Mouse (Mus musculus) forebrain, embryonic 14.5 days (tissue): Measurements from ENCODE around the gene Dazap1. TPM values are rescaled to one million over a fixed set of nuclear protein-coding genes. Genes with fewer than 3 reads are reported as not detected.
A peak's percentile ranks its signal among the peaks of the same experiment; 100 is the strongest.

Experiments
- ATAC-seq: fragments of 200-750 bp; cut with Nextera tagmentation; 2 replicates; pipeline ENCODE4 v1.8.0; 2017; ENCODE audit warnings: mild to moderate bottlenecking, moderate library complexity
- DNase-seq: peaks from one replicate; pipeline ENCODE4 v3.0.0-alpha.2; 2015; ENCODE audit warnings: low spot score
- H3K27ac ChIP-seq: fragments of 300-500 bp; sonication (generic); 2 replicates; pipeline ENCODE4 v1.5.1; 2014; ENCODE audit warnings: low read depth, mild to moderate bottlenecking, control low read depth, low read length, moderate library complexity
- H3K27me3 ChIP-seq: fragments of 300-500 bp; sonication (generic); replicated peaks from 2 replicates; pipeline ENCODE4 v1.6.1; 2014; ENCODE audit warnings: low read length, control low read depth, mixed read lengths; ENCODE audit not compliant: control insufficient read depth, insufficient read depth
- H3K36me3 ChIP-seq: fragments of 300-500 bp; sonication (generic); 2 replicates; pipeline ENCODE4 v1.6.1; 2014; ENCODE audit warnings: low read length, control low read depth; ENCODE audit not compliant: control insufficient read depth, insufficient read depth
- H3K4me1 ChIP-seq: fragments of 300-500 bp; sonication (generic); 2 replicates; pipeline ENCODE4 v1.6.1; 2014; ENCODE audit warnings: antibody characterized with exemption, low read length, control low read depth; ENCODE audit not compliant: control insufficient read depth, insufficient read depth
- H3K4me2 ChIP-seq: fragments of 300-500 bp; sonication (generic); 2 replicates; pipeline ENCODE4 v1.6.1; 2014; ENCODE audit warnings: mild to moderate bottlenecking, control low read depth, low read length
- H3K4me3 ChIP-seq: fragments of 300-500 bp; sonication (generic); 2 replicates; pipeline ENCODE4 v1.5.1; 2014; ENCODE audit warnings: low read depth, low read length, control low read depth
- H3K9ac ChIP-seq: fragments of 300-500 bp; sonication (generic); 2 replicates; pipeline ENCODE4 v1.6.1; 2014; ENCODE audit warnings: mild to moderate bottlenecking, low read length, control low read depth, moderate library complexity
- H3K9me3 ChIP-seq: fragments of 300-500 bp; sonication (generic); replicated peaks from 2 replicates; pipeline ENCODE4 v1.6.1; 2016; ENCODE audit warnings: low read length, control low read depth, mixed read lengths; ENCODE audit not compliant: control insufficient read depth
- WGBS: fragments of 180-500 bp; shearing (Covaris S2); extraction: QIAGEN DNeasy Blood & Tissue Kit; methylation state at CpG from one replicate; pipeline ENCODE4 v1.1.7; 2014; 5-methylcytosine and 5-hydroxymethylcytosine counted together
- polyA plus RNA-seq: library from polyadenylated mRNA; unstranded; fragments of >200 nt; fragmentation: Nextera tagmentation; extraction: Ambion mirVana; gene quantifications from 2 replicates; pipeline ENCODE4 v1.2.1, GENCODE M21; 2014

The Dazap1 gene
- polyA plus RNA-seq, 1 experiment from 2014 or later, result 46.0 TPM

- WGBS, result 94% methylated on average over 26 of the region's 26 CpGs
- ATAC-seq, result no peak
Observed at GRCm38 (mm10) chr10:80254331-80255297, 6.7 kb upstream of the Dazap1 start.

GRCm38 (mm10) chr10:80255881-80256535, 5.3 kb upstream of the Dazap1 start:
- DNase-seq (no peak), ATAC-seq (no peak)
- Histone ChIP-seq H3K4me1 (peaks cover 14% of the 10 kb centered on the region), H3K9ac (no peak overlapping the region), H3K36me3 (peaks cover 66% of the 10 kb centered on the region), H3K27me3 (no peaks in the 10 kb centered on the region), H3K9me3 (no peaks in the 10 kb centered on the region), H3K4me3 (no peak overlapping the region), H3K27ac (no peak overlapping the region), H3K4me2 (no peak overlapping the region)
- 86% methylated on average over 5 of the region's 5 CpGs for WGBS

More at GRCm38 (mm10) chr10:80254331-80255297, 6.7 kb upstream of the Dazap1 start:
- H3K27ac ChIP-seq, result no peak overlapping the region
- peaks cover 66% of the 10 kb centered on the region for H3K36me3 ChIP-seq
- no peak overlapping the region for H3K4me3 ChIP-seq
- H3K9ac ChIP-seq, result no peak overlapping the region
- H3K4me2 ChIP-seq, result no peak overlapping the region
- no peak for DNase-seq
- H3K27me3 ChIP-seq, result no peaks in the 10 kb centered on the region
- H3K4me1 ChIP-seq, result peaks cover 8% of the 10 kb centered on the region
- H3K9me3 ChIP-seq, result no peaks in the 10 kb centered on the region

GRCm38 (mm10) chr10:80257936-80258335, 3.4 kb upstream of the Dazap1 start:
- Histone ChIP-seq H3K27ac (no peak overlapping the region), H3K4me3 (no peak overlapping the region), H3K9me3 (no peaks in the 10 kb centered on the region), H3K27me3 (no peaks in the 10 kb centered on the region), H3K36me3 (peaks cover 61% of the 10 kb centered on the region), H3K4me1 (peaks cover 22% of the 10 kb centered on the region), H3K4me2 (no peak overlapping the region), H3K9ac (no peak overlapping the region)
- 80% methylated on average over 2 of the region's 2 CpGs for WGBS
- DNase-seq, result no peak
- no peak for ATAC-seq

- peaks cover 22% of the 10 kb centered on the region for H3K4me1 ChIP-seq
- no peak for DNase-seq
- H3K9me3 ChIP-seq, result no peaks in the 10 kb centered on the region
- no peaks in the 10 kb centered on the region for H3K27me3 ChIP-seq
- H3K36me3 ChIP-seq, result peaks cover 52% of the 10 kb centered on the region
- no peak overlapping the region for H3K9ac ChIP-seq
- H3K4me3 ChIP-seq, result no peak overlapping the region
- 90% methylated on average over 14 of the region's 14 CpGs for WGBS
- ATAC-seq, result no peak
- no peak overlapping the region for H3K27ac ChIP-seq
- no peak overlapping the region for H3K4me2 ChIP-seq
Observed at GRCm38 (mm10) chr10:80258752-80259462, 2.4 kb upstream of the Dazap1 start.

DNA sequence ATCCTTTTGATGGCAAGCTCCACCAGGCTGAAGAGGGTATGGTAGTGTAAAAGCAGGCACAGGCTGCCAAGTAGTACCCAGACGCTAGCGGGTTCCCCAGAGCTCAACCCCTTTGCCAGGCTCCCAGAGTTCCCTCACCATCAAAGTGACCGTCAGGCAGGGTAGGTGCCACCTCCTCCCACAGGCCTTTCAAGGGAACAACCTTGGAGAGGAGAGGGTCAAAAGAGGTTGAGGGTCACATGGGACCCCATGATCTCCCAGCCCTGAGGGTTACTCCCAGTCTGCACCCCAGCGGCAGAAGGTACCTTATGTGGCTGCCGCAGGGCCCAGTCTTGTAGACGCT, 1.9 kb upstream of the Dazap1 start:
- WGBS, result 82% methylated on average over 6 of the region's 6 CpGs
- no peak for ATAC-seq
- peaks cover 47% of the 10 kb centered on the region for H3K36me3 ChIP-seq
- H3K27ac ChIP-seq, result no peak overlapping the region
- peaks cover 22% of the 10 kb centered on the region for H3K4me1 ChIP-seq
- no peaks in the 10 kb centered on the region for H3K9me3 ChIP-seq
- 0 out of 2 replicates have a peak overlapping the region, but pooled peaks have one; percentile 68 for H3K9ac ChIP-seq
- H3K4me3 ChIP-seq, result no peak overlapping the region
- DNase-seq, result no peak
- H3K4me2 ChIP-seq, result peak overlapping the region; percentile 76
- no peaks in the 10 kb centered on the region for H3K27me3 ChIP-seq

DNA sequence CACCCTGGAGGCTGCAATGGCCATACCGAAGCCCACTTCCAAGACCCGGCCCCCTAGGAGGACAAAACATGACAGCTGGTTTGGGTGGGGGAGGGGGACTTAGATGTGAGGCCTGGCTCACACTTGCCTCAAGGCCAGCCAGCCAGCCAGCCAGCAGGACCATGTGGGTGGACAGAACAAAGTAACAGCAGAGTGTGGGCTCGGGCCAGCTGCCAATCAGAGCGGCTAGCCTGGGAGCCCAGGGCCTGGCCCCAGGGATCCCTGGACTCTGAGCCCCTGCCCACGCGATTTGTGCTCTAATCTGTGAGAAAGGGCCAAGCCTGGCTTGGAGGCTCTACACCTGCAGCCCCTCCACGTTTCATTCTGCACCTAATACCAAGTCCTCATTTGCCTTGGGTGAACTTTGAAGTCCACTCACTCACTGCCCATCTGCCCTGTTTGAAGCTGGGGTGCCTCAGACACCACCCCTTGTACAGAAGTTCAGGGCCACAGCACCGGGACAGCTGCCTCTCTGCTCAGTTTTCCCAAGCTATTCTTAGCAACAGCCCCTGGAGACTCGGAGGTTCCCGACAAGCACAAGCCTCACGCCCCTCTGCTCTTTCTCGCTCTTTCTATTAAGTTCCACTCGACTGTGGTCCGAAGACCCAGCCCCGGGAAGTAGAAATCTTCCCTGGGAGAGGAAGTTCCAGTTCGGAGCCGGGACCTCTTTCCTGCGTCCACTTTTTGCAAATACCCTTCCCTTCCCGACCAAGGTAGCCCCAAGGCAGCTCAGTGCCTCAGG, 1.2 kb upstream of the Dazap1 start:
- no peaks in the 10 kb centered on the region for H3K9me3 ChIP-seq

GRCm38 (mm10) chr10:80261585-80261968, 291 bp downstream of the Dazap1 start:
- Histone ChIP-seq H3K27me3 (no peaks in the 10 kb centered on the region), H3K9ac (peak overlapping the region; percentile 56), H3K36me3 (peaks cover 25% of the 10 kb centered on the region), H3K4me1 (peaks cover 32% of the 10 kb centered on the region), H3K9me3 (no peaks in the 10 kb centered on the region), H3K27ac (peak overlapping the region; percentile 87), H3K4me2 (peak overlapping the region; percentile 76), H3K4me3 (peak overlapping the region; percentile 36)
- under 1% methylated on average over 14 of the region's 14 CpGs for WGBS
- ATAC-seq (peak; percentile 52), DNase-seq (peak; percentile 91)

More for the DNA sequence above, 1.2 kb upstream of the Dazap1 start:
- H3K4me3 ChIP-seq, result peak overlapping the region; percentile 36
- peaks cover 22% of the 10 kb centered on the region for H3K4me1 ChIP-seq
- peaks cover 41% of the 10 kb centered on the region for H3K36me3 ChIP-seq
- 7% methylated on average over 19 of the region's 19 CpGs for WGBS
- peak overlapping the region; percentile 87 for H3K27ac ChIP-seq
- H3K9ac ChIP-seq, result peak overlapping the region; percentile 68
- peak; percentile 55 for DNase-seq
- H3K27me3 ChIP-seq, result no peaks in the 10 kb centered on the region
- peak overlapping the region; percentile 76 for H3K4me2 ChIP-seq
- no peak for ATAC-seq

DNA sequence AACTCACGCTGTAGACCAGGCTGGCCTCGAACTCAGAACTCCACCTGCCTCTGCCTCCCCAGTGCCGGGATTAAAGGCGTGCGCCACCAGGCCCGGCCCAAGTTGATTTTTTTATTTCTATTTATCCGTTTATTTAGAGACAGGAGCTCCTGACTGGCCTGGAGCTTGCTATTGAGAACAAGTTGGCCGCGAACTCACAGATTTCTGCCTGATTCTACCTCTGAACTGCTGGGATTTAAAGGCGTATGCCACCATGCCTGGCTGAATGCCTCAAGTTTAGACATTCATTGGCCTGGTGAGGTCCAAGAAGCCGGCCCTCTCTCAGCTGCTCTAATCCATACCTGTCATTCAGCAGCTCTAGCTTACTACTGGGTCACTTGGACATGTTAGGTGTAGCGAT, 883 bp downstream of the Dazap1 start:
- no peaks in the 10 kb centered on the region for H3K27me3 ChIP-seq
- ATAC-seq (no peak), DNase-seq (no peak)
- peak overlapping the region; percentile 76; the same call in 1 of the 2 replicates for H3K4me2 ChIP-seq
- H3K27ac ChIP-seq, result no peak overlapping the region
- peaks cover 38% of the 10 kb centered on the region for H3K4me1 ChIP-seq
- H3K9me3 ChIP-seq, result no peaks in the 10 kb centered on the region
- H3K36me3 ChIP-seq, result peaks cover 19% of the 10 kb centered on the region; the same call in 1 of the 2 replicates
- H3K4me3 ChIP-seq, result no peak overlapping the region
- no peak overlapping the region for H3K9ac ChIP-seq
- WGBS, result 70% methylated on average over 12 of the region's 12 CpGs
